Mouse (Mus musculus) kidney, postnatal 0 days (tissue): ENCODE results near the gene Tmem82. TPM values are rescaled to one million over a fixed set of nuclear protein-coding genes. Genes with fewer than 3 reads are reported as not detected.

ENCODE experiments used
- ATAC-seq: fragments of 200-750 bp; cut with Nextera tagmentation; replicated peaks from 2 replicates; pipeline ENCODE4 v1.8.0; 2017; ENCODE audit warnings: low read depth, moderate number of reproducible peaks, moderate TSS enrichment, moderate library complexity; ENCODE audit not compliant: low FRiP score
- DNase-seq: peaks from one replicate; pipeline ENCODE4 v3.0.0-alpha.2; 2016; ENCODE audit warnings: low spot score
- H3K27ac ChIP-seq: fragments of 300-500 bp; sonication (generic); 2 replicates; pipeline ENCODE4 v1.5.1; 2014; ENCODE audit warnings: mild to moderate bottlenecking
- H3K27me3 ChIP-seq: fragments of 300-500 bp; sonication (generic); 2 replicates; pipeline ENCODE4 v1.6.1; 2014; ENCODE audit warnings: low read length, mixed read lengths; ENCODE audit not compliant: insufficient read depth
- H3K36me3 ChIP-seq: fragments of 300-500 bp; sonication (generic); 2 replicates; pipeline ENCODE4 v1.6.1; 2014; ENCODE audit warnings: low read length, mixed read lengths; ENCODE audit not compliant: insufficient read depth
- H3K4me1 ChIP-seq: fragments of 300-500 bp; sonication (generic); replicated peaks from 2 replicates; pipeline ENCODE4 v1.6.1; 2014; ENCODE audit warnings: antibody characterized with exemption, low read length, mixed read lengths; ENCODE audit not compliant: insufficient read depth
- H3K4me2 ChIP-seq: fragments of 300-500 bp; sonication (generic); 2 replicates; pipeline ENCODE4 v1.6.1; 2014; ENCODE audit warnings: mild to moderate bottlenecking, low read length, moderate library complexity, mixed read lengths
- H3K4me3 ChIP-seq: fragments of 300-500 bp; sonication (generic); replicated peaks from 2 replicates; pipeline ENCODE4 v1.5.1; 2014; ENCODE audit warnings: low read depth, low read length
- H3K9ac ChIP-seq: fragments of 300-500 bp; sonication (generic); 2 replicates; pipeline ENCODE4 v1.6.1; 2014; ENCODE audit warnings: low read depth, low read length
- H3K9me3 ChIP-seq: fragments of 300-500 bp; sonication (generic); replicated peaks from 2 replicates; pipeline ENCODE4 v1.6.1; 2016; ENCODE audit warnings: low read length, inconsistent platforms, mixed read lengths
- CTCF ChIP-seq: IDR thresholded peaks from 2 replicates; pipeline ENCODE4 v1.5.1; 2016; ENCODE audit warnings: antibody characterized with exemption, low read depth, mild to moderate bottlenecking, moderate library complexity
- WGBS: fragments of 180-500 bp; shearing (Covaris S2); extraction: QIAGEN DNeasy Blood & Tissue Kit; methylation state at CpG from one replicate; pipeline ENCODE4 v1.1.7; 2014; 5-methylcytosine and 5-hydroxymethylcytosine counted together
- polyA plus RNA-seq: library from polyadenylated mRNA; unstranded; fragments of >200 nt; fragmentation: Nextera tagmentation; extraction: Ambion mirVana; gene quantifications from 2 replicates; pipeline ENCODE4 v1.2.1, GENCODE M21; 2015

Tmem82 gene
- polyA plus RNA-seq, 1 experiment from 2014 or later: 7.7 TPM

- no peak overlapping the region for H3K27ac ChIP-seq
- H3K36me3 ChIP-seq: no peaks in the 10 kb centered on the region
- 74% methylated on average over 12 of the region's 12 CpGs for WGBS
Observed at GRCm38 (mm10) chr4:141601148-141601862, 17.1 kb downstream of the Tmem82 start.

GRCm38 (mm10) chr4:141600364-141600763 is 18.1 kb downstream of the Tmem82 start:
- Histone ChIP-seq H3K9me3 (no peaks in the 10 kb centered on the region), H3K36me3 (no peaks in the 10 kb centered on the region), H3K27ac (peak overlapping the region; percentile 14; the same call in 1 of the 2 replicates), H3K4me3 (no peak overlapping the region), H3K9ac (no peak overlapping the region), H3K4me1 (peaks cover 22% of the 10 kb centered on the region), H3K4me2 (peak overlapping the region; percentile 97), H3K27me3 (no peaks in the 10 kb centered on the region)
- no peak for DNase-seq
- TF ChIP-seq CTCF: no peak
- no peak for ATAC-seq
- 42% methylated on average over 6 of the region's 6 CpGs for WGBS

More at GRCm38 (mm10) chr4:141601148-141601862, 17.1 kb downstream of the Tmem82 start:
- no peak; the same call in 1 of the 2 replicates for TF ChIP-seq CTCF
- ATAC-seq: no peak
- DNase-seq: no peak
- Histone ChIP-seq H3K9me3 (no peaks in the 10 kb centered on the region), H3K4me3 (no peak overlapping the region), H3K4me1 (peaks cover 25% of the 10 kb centered on the region), H3K27me3 (no peaks in the 10 kb centered on the region), H3K9ac (no peak overlapping the region), H3K4me2 (no peak overlapping the region)

DNA sequence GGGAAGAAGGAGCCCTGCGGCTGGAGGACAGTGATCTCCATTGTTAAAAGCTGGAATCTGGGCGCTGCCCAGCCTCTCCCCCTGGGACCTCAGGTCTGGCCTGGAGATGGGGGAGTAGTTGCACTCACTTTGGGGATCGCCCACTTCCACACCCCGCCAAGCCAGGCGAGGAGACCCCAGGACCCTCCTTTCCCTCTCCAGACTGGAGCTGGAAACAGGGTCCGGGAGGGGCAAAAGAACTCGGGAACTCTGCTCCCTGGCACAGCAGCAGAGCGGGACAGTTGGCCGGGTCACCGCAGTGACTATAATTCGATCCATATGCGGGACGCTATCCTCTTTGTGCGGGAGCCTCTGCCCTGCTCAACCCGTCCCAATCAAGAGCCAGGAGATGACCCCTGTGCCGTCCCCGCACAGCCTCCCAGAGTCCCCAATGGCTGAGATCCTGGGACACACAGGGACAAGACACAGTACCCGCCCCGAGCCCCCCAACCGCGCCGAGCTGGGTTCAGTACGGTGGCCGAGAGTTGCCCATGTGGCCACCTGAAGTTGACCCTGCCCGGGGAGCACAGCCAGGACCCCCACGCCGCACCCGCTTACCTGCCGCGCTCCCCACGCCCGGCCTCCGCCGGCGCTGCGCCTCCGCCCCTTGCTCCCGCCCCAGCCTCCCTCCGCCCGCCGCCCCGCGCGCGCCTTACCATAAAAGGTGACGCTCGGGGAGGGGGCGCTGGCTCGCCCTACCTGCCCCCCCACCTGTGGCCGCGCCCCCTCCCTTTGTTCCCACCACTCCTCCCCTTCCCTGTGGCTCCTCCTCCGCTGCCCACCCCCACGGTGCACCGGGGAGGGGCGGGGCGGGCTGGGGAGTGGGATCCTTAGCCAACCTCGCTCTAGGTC is 18.9 kb downstream of the Tmem82 start:
- H3K27me3 ChIP-seq: no peaks in the 10 kb centered on the region
- no peaks in the 10 kb centered on the region for H3K9me3 ChIP-seq
- TF ChIP-seq CTCF: no peak
- peak overlapping the region; percentile 63 for H3K4me3 ChIP-seq
- H3K36me3 ChIP-seq: peaks cover 8% of the 10 kb centered on the region
- WGBS: 1% methylated on average over 45 of the region's 57 CpGs
- DNase-seq: no peak
- H3K27ac ChIP-seq: peak overlapping the region; percentile 94
- H3K4me1 ChIP-seq: peaks cover 18% of the 10 kb centered on the region
- peak overlapping the region; percentile 78 for H3K9ac ChIP-seq
- H3K4me2 ChIP-seq: peak overlapping the region; percentile 97
- ATAC-seq: no peak

DNA sequence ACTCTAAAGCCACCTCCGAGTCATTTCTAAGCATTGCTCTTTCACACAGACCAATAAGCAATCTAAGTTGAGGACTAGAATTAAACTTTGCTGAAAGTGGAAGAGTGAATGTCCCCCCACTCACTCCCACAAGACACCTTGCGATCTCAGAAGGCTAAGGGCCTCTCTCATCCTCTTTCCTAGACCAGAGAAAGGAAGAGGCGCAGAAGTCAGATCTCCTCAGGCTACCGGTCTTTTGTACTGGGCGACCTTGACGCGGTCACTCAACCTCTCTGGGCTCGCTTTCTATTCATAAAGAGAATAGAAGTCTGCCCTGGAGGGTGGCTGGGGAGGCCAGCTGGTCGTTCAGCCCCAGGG is 19.6 kb downstream of the Tmem82 start:
- H3K9me3 ChIP-seq: no peaks in the 10 kb centered on the region
- no peaks in the 10 kb centered on the region for H3K27me3 ChIP-seq
- H3K4me1 ChIP-seq: peaks cover 13% of the 10 kb centered on the region; the same call in 1 of the 2 replicates
- peak overlapping the region; percentile 97 for H3K4me2 ChIP-seq
- WGBS: 2% methylated on average over 9 of the region's 9 CpGs
- H3K27ac ChIP-seq: peak overlapping the region; percentile 94
- peaks cover 14% of the 10 kb centered on the region for H3K36me3 ChIP-seq
- DNase-seq: no peak
- no peak for TF ChIP-seq CTCF
- peak overlapping the region; percentile 63 for H3K4me3 ChIP-seq
- H3K9ac ChIP-seq: peak overlapping the region; percentile 78
- ATAC-seq: no peak

- ATAC-seq: peak; percentile 77
- Histone ChIP-seq H3K27ac (peak overlapping the region; percentile 94), H3K27me3 (no peaks in the 10 kb centered on the region), H3K4me3 (peak overlapping the region; percentile 63), H3K9ac (peak overlapping the region; percentile 78), H3K4me2 (peak overlapping the region; percentile 97), H3K4me1 (peaks cover 13% of the 10 kb centered on the region; the same call in 1 of the 2 replicates), H3K9me3 (no peaks in the 10 kb centered on the region), H3K36me3 (peaks cover 14% of the 10 kb centered on the region)
- no peak for TF ChIP-seq CTCF
- 3% methylated on average over 19 of the region's 19 CpGs for WGBS
- peak; percentile 90 for DNase-seq
Observed at GRCm38 (mm10) chr4:141598199-141598893, 20.1 kb downstream of the Tmem82 start.
